Mouse (Mus musculus) ES-Bruce4 (cell line): ENCODE results near the gene Rnaseh1. TPM values are rescaled to one million over a fixed set of nuclear protein-coding genes. Genes with fewer than 3 reads are reported as not detected.

ENCODE experiments used
- H3K27ac ChIP-seq: 2 replicates; pipeline ENCODE4 v1.5.1; 2012; ENCODE audit warnings: low read length, inconsistent platforms; ENCODE audit not compliant: insufficient read depth
- H3K27me3 ChIP-seq: 2 replicates; pipeline ENCODE4 v1.6.1; 2012; ENCODE audit warnings: mild to moderate bottlenecking, low read length, inconsistent platforms; ENCODE audit not compliant: control insufficient read depth, poor library complexity, insufficient read depth, severe bottlenecking
- H3K36me3 ChIP-seq: 2 replicates; pipeline ENCODE4 v1.6.1; 2012; ENCODE audit warnings: inconsistent platforms, mild to moderate bottlenecking, low read length, moderate library complexity; ENCODE audit not compliant: control insufficient read depth, poor library complexity, insufficient read depth, severe bottlenecking
- H3K4me1 ChIP-seq: one replicate; pipeline ENCODE4 v1.8.1; 2011; ENCODE audit warnings: low read length; ENCODE audit not compliant: control insufficient read depth, insufficient read depth
- H3K4me3 ChIP-seq: 2 replicates; pipeline ENCODE4 v1.5.1; 2011; ENCODE audit warnings: low read depth, mild to moderate bottlenecking, low read length
- H3K9ac ChIP-seq: 2 replicates; pipeline ENCODE4 v1.6.1; 2012; ENCODE audit warnings: low read depth, mild to moderate bottlenecking, inconsistent platforms; ENCODE audit not compliant: poor library complexity, severe bottlenecking
- H3K9me3 ChIP-seq: replicated peaks from 2 replicates; pipeline ENCODE4 v1.6.1; 2012; ENCODE audit warnings: mild to moderate bottlenecking, low read length, inconsistent platforms; ENCODE audit not compliant: control insufficient read depth, poor library complexity, insufficient read depth, severe bottlenecking
- CTCF ChIP-seq: IDR thresholded peaks from one replicate; pipeline ENCODE4 v1.8.1; 2011; ENCODE audit warnings: low read depth, low read length
- EP300 ChIP-seq: IDR thresholded peaks from 2 replicates; pipeline ENCODE4 v1.6.1; 2011; ENCODE audit warnings: low read depth, low read length; ENCODE audit not compliant: insufficient read depth
- POLR2A ChIP-seq: IDR thresholded peaks from one replicate; pipeline ENCODE4 v1.8.1; 2011; ENCODE audit warnings: low read length; ENCODE audit not compliant: insufficient read depth
- polyA plus RNA-seq: library from polyadenylated mRNA; stranded (reverse); fragments of >200 nt; gene quantifications from 2 replicates; pipeline ENCODE4 v1.2.4, GENCODE M21; 2011; ENCODE audit warnings: low read depth; ENCODE audit not compliant: missing spikeins, insufficient read depth, insufficient read length

Gene Rnaseh1
- polyA plus RNA-seq, 1 experiment = 31.1 TPM

GRCm38 (mm10) chr12:28699656-28700055 lies 50.3 kb downstream of the Rnaseh1 start:
- Histone ChIP-seq H3K36me3 (no peaks in the 10 kb centered on the region), H3K4me1 (no peaks in the 10 kb centered on the region), H3K9ac (no peak overlapping the region), H3K9me3 (no peaks in the 10 kb centered on the region), H3K27ac (no peak overlapping the region), H3K4me3 (no peak overlapping the region), H3K27me3 (no peaks in the 10 kb centered on the region)
- no peak for TF ChIP-seq POLR2A
- peak; percentile 84 for TF ChIP-seq CTCF

DNA sequence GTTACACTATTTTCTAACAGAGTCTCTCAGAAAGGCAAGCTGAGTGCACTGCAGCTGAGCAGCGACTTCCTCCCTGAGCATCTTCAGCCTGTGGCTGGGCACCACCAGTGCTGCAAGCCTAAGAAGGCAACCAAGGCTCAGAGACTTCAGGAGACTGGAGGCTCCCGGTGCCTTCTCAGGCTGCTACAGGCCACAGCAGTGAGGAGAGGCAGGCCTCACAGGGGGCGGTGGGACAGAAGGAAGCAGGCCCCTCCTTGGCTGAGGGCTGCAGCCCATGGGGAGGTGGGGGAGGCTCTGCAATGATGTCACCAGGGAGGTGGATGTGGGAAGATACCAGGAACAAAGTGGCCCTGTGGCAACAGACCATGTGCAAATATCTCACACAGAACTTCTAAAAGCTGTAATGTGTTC lies 50.7 kb downstream of the Rnaseh1 start:
- no peak overlapping the region for H3K4me3 ChIP-seq
- no peaks in the 10 kb centered on the region for H3K27me3 ChIP-seq
- no peaks in the 10 kb centered on the region for H3K9me3 ChIP-seq
- no peaks in the 10 kb centered on the region for H3K4me1 ChIP-seq
- H3K36me3 ChIP-seq = no peaks in the 10 kb centered on the region
- H3K9ac ChIP-seq = no peak overlapping the region
- no peak overlapping the region for H3K27ac ChIP-seq
- TF ChIP-seq CTCF (no peak), POLR2A (no peak), EP300 (no peak)

DNA sequence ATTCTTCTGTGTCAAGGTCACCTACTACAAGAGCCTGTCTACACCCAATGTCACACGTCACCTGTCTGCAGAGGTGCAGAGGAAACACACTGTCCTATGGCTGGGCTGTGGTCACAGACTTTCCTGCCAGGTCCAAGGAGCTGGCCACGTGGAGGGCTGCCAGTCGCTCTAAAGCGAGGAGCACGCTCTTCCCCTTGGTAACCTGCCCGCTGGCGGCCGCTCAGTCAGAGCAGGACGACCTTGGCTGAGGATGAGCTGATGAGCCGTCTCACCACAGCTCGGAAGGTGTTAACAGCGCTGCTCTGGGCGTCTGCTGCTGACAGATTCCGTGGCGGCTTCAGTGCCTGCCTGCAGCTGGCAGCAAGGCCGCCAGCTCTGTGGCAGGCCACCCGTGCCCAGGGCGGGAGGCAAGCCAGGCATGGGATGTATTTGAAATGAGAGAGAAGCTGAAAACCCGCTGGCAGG lies 51.2 kb downstream of the Rnaseh1 start:
- Histone ChIP-seq H3K27me3 (no peaks in the 10 kb centered on the region), H3K36me3 (no peaks in the 10 kb centered on the region), H3K9me3 (no peaks in the 10 kb centered on the region), H3K27ac (no peak overlapping the region), H3K4me1 (no peaks in the 10 kb centered on the region), H3K9ac (peak overlapping the region; percentile 6; the same call in 1 of the 2 replicates), H3K4me3 (peak overlapping the region; percentile 26)
- TF ChIP-seq CTCF (no peak), EP300 (no peak), POLR2A (no peak)

DNA sequence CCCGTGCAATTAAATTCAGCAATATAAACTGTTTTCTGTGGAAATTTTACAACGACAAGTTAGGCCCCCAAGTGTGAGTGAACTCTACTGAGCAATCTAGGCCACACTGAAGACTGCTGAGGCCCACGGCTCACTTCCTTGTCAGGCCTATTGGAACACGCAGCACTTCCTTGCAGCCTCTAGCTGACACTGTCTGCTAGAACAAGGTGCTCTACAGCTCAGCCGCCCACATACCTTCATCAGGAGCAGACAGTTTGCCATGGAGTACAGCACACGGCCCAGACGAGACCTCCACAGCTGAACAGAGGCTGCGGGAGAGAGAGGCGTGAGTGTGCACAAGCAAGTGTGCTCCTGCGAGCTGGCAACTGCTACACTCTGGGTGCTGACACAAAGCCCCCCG lies 51.9 kb downstream of the Rnaseh1 start:
- Histone ChIP-seq H3K9me3 (no peaks in the 10 kb centered on the region), H3K4me3 (no peak overlapping the region), H3K9ac (no peak overlapping the region), H3K36me3 (no peaks in the 10 kb centered on the region), H3K27ac (no peak overlapping the region), H3K4me1 (no peaks in the 10 kb centered on the region), H3K27me3 (no peaks in the 10 kb centered on the region)
- TF ChIP-seq CTCF = no peak

DNA sequence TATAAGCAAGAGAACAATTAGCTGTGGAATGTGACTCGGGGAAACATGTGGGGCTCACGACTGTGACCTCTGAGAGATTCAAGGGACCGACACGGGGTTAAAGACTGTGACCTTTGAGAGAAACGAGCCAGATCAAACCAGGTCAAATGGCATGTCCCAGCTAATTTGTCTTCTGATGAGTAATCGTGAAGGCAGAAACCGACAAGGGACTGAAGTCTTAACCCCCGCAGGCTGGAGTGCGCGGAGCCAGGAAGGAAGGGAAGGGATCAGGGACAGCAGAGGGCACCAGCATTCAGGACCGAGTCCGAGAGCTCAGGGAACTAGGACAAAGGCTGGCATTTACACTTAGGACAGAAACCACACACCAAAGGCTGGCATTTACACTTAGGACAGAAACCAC lies 55.0 kb downstream of the Rnaseh1 start:
- H3K4me1 ChIP-seq = no peaks in the 10 kb centered on the region
- no peaks in the 10 kb centered on the region for H3K9me3 ChIP-seq
- no peak overlapping the region for H3K9ac ChIP-seq
- no peaks in the 10 kb centered on the region for H3K36me3 ChIP-seq
- no peak overlapping the region for H3K27ac ChIP-seq
- H3K4me3 ChIP-seq = no peak overlapping the region
- TF ChIP-seq EP300 = no peak
- no peak for TF ChIP-seq POLR2A
- TF ChIP-seq CTCF = peak; percentile 8
- H3K27me3 ChIP-seq = no peaks in the 10 kb centered on the region

- H3K4me1 ChIP-seq = no peaks in the 10 kb centered on the region
- H3K36me3 ChIP-seq = no peaks in the 10 kb centered on the region
- H3K27ac ChIP-seq = no peak overlapping the region
- H3K27me3 ChIP-seq = no peaks in the 10 kb centered on the region
- no peaks in the 10 kb centered on the region for H3K9me3 ChIP-seq
- no peak overlapping the region for H3K4me3 ChIP-seq
- no peak for TF ChIP-seq CTCF
- no peak for TF ChIP-seq EP300
- TF ChIP-seq POLR2A = no peak
- H3K9ac ChIP-seq = no peak overlapping the region
Measured at GRCm38 (mm10) chr12:28705204-28705603, 55.8 kb downstream of the Rnaseh1 start.
